Mouse (Mus musculus) cerebellum, adult 2 months (tissue): ENCODE measurements around the gene Gm340. TPM values are rescaled to one million over a fixed set of nuclear protein-coding genes. Genes with fewer than 3 reads are reported as not detected.
A peak's percentile ranks its signal among the peaks of the same experiment; 100 is the strongest.

ENCODE experiments used
- DNase-seq, 2 experiments: peaks; one replicate each; pipeline ENCODE4 v3.0.0; 2021
- H3K27ac ChIP-seq: fragments of 200-500 bp; 2 replicates; pipeline ENCODE4 v1.5.1; 2012; ENCODE audit warnings: low read length, control low read depth, inconsistent platforms; ENCODE audit not compliant: insufficient read depth
- H3K27me3 ChIP-seq: fragments of 200-500 bp; 2 replicates; pipeline ENCODE4 v1.6.1; 2012; ENCODE audit warnings: inconsistent platforms, mild to moderate bottlenecking, low read length, moderate library complexity; ENCODE audit not compliant: control insufficient read depth, insufficient read depth
- H3K4me1 ChIP-seq: fragments of 200-500 bp; 2 replicates; pipeline ENCODE4 v1.6.1; 2011; ENCODE audit warnings: low read length; ENCODE audit not compliant: control insufficient read depth, insufficient read depth
- H3K4me3 ChIP-seq: fragments of 200-500 bp; replicated peaks from 2 replicates; pipeline ENCODE3; 2011; ENCODE audit warnings: mild to moderate bottlenecking, low read depth, low read length, control low read depth; ENCODE audit not compliant: insufficient read depth
- CTCF ChIP-seq: fragments of 200-500 bp; IDR thresholded peaks from 2 replicates; pipeline ENCODE4 v1.5.1; 2011; ENCODE audit warnings: low read depth, mild to moderate bottlenecking, control low read depth, low read length, moderate library complexity, borderline replicate concordance; ENCODE audit not compliant: insufficient read depth
- POLR2A ChIP-seq: fragments of 200-500 bp; IDR thresholded peaks from 2 replicates; pipeline ENCODE4 v1.6.1; 2011; ENCODE audit warnings: low read length, control low read depth, borderline replicate concordance; ENCODE audit not compliant: insufficient read depth
- WGBS: fragments of 180-500 bp; shearing (Covaris S2); methylation state at CpG from one replicate; pipeline ENCODE4 v1.1.7; 2018; 5-methylcytosine and 5-hydroxymethylcytosine counted together
- polyA plus RNA-seq: library from polyadenylated mRNA; depleted of rRNA; stranded (reverse); fragments of >200 nt; gene quantifications from 2 replicates; pipeline ENCODE4 v1.2.3, GENCODE M21; 2012; rRNA removed

The Gm340 gene
- polyA plus RNA-seq, 1 experiment: 1.9 TPM

DNA sequence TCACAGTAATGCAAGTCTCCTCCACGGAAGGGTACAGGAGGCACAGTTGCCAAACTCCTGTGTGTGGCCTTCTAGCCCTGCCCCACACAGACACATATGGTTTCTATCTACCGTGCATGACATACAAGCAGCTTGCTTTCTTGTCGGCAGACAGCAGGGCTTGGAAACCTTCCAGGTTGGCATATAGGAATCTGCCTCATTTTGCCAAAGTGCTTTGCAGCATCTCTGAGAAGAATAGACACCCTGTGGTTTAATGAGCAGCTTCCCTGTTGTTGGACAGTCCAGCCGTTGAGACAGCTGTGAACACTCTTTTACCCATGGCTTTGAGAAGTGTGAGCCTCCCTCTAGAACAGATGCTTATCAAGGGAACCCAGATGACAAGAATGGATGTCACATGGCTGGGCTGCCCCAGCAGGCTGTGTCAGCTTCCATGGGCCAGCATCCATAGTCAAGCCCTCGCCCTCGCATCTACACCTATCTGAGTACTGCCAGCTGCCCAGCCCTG is 36.0 kb downstream of the Gm340 start:
- no peaks in the 10 kb centered on the region; the same call in 1 of the 2 replicates for H3K27me3 ChIP-seq
- H3K4me1 ChIP-seq: 0 out of 2 replicates have a peak, but pooled peaks cover 2% of the 10 kb centered on the region
- DNase-seq: no peak
- no peak overlapping the region for H3K4me3 ChIP-seq
- WGBS: 20% methylated on average over 6 of the region's 6 CpGs
- H3K27ac ChIP-seq: no peak overlapping the region
- TF ChIP-seq POLR2A (no peak), CTCF (no peak)

DNA sequence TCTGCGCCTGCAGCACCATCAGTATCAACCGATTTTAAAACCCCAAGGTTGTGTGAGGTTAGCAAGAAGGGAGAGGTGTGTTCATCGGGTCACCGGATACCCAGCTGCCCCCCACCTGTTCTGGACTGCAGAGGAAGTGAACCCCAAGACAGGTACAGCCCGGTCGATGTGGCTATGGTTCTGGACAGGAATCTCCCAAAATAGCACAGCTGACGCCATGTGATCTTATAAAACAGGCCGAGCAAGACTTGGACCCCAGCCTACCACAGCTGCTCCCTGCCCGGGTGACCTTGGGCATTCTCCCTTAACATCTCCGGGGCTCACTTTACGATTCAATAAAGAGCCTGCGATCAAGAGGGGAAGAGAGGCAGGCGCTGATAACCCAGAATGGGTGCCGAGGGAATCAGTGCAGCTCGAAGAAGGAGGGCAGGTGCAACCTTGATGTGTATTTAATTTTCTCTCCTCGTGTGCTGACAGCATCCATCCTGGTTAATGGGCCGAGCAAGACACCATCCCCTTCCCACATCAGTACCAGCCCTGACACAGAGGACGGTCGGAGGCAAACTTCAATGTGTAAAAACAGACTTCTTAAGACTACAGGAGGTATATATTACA is 36.7 kb downstream of the Gm340 start:
- no peak for DNase-seq
- H3K4me1 ChIP-seq: 0 out of 2 replicates have a peak, but pooled peaks cover 2% of the 10 kb centered on the region
- no peak for TF ChIP-seq CTCF
- no peak for TF ChIP-seq POLR2A
- H3K27me3 ChIP-seq: no peaks in the 10 kb centered on the region; the same call in 1 of the 2 replicates
- H3K4me3 ChIP-seq: no peak overlapping the region
- no peak overlapping the region for H3K27ac ChIP-seq
- 42% methylated on average over 19 of the region's 19 CpGs for WGBS

DNA sequence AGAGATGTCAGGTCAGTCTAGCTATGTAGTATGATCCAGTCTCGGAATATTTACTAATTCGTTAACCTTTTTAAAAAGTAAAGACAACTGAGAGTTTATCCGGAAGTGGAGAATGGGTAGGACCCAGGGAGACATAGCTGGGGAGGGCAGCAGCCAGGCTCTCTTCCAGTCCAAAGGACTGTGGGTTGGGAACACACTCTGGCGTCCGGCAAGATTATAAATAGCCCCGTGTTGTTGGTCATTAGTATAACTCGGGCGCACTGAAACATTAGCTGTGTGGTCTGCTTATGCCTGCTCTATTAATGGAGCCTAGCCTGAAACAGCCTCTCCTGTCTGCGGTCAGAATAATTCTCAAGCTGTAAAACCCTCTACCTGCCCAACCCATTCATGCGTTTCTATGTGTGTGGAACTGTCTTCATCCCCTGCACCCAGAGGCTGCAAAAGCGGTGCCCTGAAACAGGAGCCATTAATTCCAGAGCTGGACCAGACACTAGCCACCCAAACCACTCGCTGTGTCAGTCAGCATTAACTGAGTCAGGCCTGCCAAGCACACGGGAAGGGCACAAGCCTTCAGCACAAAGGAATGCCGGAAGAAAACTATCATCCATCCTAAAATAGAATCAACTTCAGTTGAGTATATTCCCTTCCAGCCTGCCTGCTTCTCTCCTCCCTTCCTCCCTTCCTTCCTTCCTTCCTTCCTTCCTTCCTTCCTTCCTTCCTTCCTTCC is 38.4 kb downstream of the Gm340 start:
- Histone ChIP-seq H3K4me1 (0 out of 2 replicates have a peak, but pooled peaks cover 2% of the 10 kb centered on the region), H3K27ac (no peak overlapping the region), H3K27me3 (no peaks in the 10 kb centered on the region; the same call in 1 of the 2 replicates), H3K4me3 (no peak overlapping the region)
- DNase-seq: no peak
- WGBS: 85% methylated on average over 14 of the region's 14 CpGs
- TF ChIP-seq CTCF (no peak), POLR2A (no peak)

DNA sequence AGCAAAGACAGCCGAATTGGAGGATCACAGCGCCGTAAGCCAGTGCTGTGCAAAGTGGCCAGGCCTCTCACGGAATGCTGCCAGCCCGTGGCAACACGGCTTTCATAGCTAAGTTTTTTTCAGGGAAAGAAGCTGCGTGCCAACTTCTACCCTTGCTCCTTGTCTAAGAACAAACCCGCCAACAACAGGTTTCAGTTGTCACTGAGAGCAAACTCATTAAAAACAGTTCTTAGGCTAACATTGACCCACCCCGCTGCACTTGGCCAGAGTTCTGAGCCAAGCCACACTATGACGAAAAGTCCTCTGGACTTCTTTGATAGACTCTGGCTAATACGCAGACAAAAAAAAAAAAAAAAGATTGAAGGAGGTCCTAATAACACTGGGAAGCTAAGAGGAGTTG is 46.8 kb downstream of the Gm340 start:
- Histone ChIP-seq H3K27ac (no peak overlapping the region), H3K4me1 (peaks cover 4% of the 10 kb centered on the region; the same call in 1 of the 2 replicates), H3K27me3 (peaks cover 1% of the 10 kb centered on the region; the same call in 1 of the 2 replicates), H3K4me3 (no peak overlapping the region)
- WGBS: 26% methylated on average over 11 of the region's 11 CpGs
- DNase-seq: no peak
- TF ChIP-seq POLR2A (no peak), CTCF (no peak)

DNA sequence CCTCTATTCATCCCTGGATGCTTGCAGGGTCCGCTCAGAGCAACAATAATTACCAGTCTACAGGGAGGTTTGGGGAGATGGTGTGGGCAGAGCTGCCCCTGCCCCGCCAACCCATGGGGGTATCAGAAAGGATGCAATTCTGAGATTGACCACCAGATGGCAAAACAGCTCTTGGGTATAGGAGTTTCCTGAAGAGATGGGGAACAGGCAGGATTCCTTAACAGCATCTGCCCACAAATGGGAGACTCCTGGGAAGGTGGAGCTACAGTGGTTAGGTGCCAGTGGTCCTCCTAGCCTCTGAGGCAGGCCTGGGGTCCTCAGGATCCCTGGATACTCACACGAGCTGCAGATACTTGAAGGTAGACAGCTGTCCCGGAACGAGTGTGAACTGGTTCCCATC is 47.4 kb downstream of the Gm340 start:
- H3K27me3 ChIP-seq: peaks cover 1% of the 10 kb centered on the region; the same call in 1 of the 2 replicates
- DNase-seq: peak; percentile 29 to 40
- peaks cover 10% of the 10 kb centered on the region for H3K4me1 ChIP-seq
- TF ChIP-seq POLR2A (no peak), CTCF (peak; percentile 74)
- H3K27ac ChIP-seq: no peak overlapping the region
- 20% methylated on average over 5 of the region's 5 CpGs for WGBS
- H3K4me3 ChIP-seq: no peak overlapping the region

DNA sequence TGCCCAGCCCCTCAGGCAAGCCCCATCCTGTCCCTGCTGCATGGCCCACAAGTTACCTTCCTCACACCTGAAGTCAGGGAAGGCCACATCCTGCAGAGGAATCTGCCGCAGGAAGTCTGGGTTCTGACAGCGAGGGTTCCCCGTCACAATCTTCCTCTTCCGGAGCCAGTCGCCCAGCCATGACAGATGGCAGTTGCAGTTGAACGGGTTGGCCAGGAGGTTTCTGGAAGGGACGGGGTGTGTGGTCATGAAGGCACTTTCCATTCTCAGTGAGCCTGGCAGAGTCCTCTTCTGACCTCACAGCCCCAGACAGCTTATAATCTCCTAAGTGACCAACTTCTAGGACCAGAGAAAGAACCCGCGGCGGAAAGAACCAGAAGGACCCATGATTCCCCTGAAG is 51.9 kb downstream of the Gm340 start:
- peaks cover 15% of the 10 kb centered on the region for H3K4me1 ChIP-seq
- TF ChIP-seq POLR2A (no peak), CTCF (no peak)
- DNase-seq: peak in 1 of 2 experiments; percentile 31
- no peaks in the 10 kb centered on the region for H3K27me3 ChIP-seq
- 21% methylated on average over 10 of the region's 10 CpGs for WGBS
- no peak overlapping the region for H3K27ac ChIP-seq
- H3K4me3 ChIP-seq: no peak overlapping the region

DNA sequence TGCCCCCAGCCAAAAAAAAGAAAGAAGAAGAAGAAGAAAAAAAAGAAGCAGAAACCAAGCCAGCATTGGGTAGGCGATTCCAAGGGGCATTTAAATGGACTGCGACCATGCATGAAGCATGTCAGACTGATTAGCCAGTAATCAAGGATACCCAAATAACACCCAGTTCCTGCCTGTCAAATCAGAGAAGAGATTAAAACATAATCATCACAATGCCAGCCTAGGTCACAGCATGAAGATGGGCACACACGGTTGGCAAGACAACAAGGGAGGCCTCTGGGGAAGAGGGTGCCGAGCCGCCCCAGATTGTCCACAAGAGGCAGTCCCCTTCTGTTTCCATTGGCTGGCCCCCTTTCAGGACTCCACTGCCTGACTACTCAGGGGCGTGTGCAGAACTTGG is 52.8 kb downstream of the Gm340 start:
- no peak for DNase-seq
- 19% methylated on average over 6 of the region's 6 CpGs for WGBS
- H3K27ac ChIP-seq: no peak overlapping the region

More for the DNA sequence above, 52.8 kb downstream of the Gm340 start:
- H3K27me3 ChIP-seq: no peaks in the 10 kb centered on the region
- H3K4me3 ChIP-seq: no peak overlapping the region
- peaks cover 15% of the 10 kb centered on the region for H3K4me1 ChIP-seq
- TF ChIP-seq POLR2A: no peak
- TF ChIP-seq CTCF: no peak

Other genes with a start within 250 kb of the Gm340 start
- gene Pik3ap1, start 197.3 kb upstream of the Gm340 start, polyA plus RNA-seq: 0.70 and 0.92 TPM in 2 replicates
- gene Lcor, start 99.7 kb upstream of the Gm340 start, polyA plus RNA-seq: 4.2 and 4.6 TPM in 2 replicates
- 3.9 and 4.9 TPM in 2 replicates for gene Slit1, start 161.3 kb downstream of the Gm340 start, polyA plus RNA-seq
- 2.4 and 2.5 TPM in 2 replicates for gene Arhgap19, start 219.7 kb downstream of the Gm340 start, polyA plus RNA-seq
- 13.2 and 14.7 TPM in 2 replicates for gene Frat1, start 247.6 kb downstream of the Gm340 start, polyA plus RNA-seq